Mouse (Mus musculus): ENCODE data around the gene Eml3.
"Not testable (repeated sequence)": the region's sequence is repeated elsewhere in the genome, so short reads cannot be mapped to it uniquely, and the experiment has no call there.

Gene Eml3

GRCm38 (mm10) chr19:8929224-8930088 lies at the start of gene Eml3, which contains the start of gene Rom1:
TSS of gene Eml3 (plus strand) at chr19:8929552.
TSS of gene Rom1 (minus strand) at chr19:8929356.
- DNase-seq (ENCODE audit: low spot score) = no peak

GRCm38 (mm10) chr19:8880311-8881033 lies 48.9 kb upstream of the Eml3 start, which contains the start of gene Uqcc3:
TSS of gene Uqcc3 (minus strand) at chr19:8880923.
- peak; percentile 83 for DNase-seq (ENCODE audit: low spot score)

GRCm38 (mm10) chr19:8881034-8881392 lies 48.3 kb upstream of the Eml3 start:
- no peak for DNase-seq (ENCODE audit: low spot score)

- no peak for DNase-seq (ENCODE audit: low spot score)
Observed at GRCm38 (mm10) chr19:8883616-8884015, 45.7 kb upstream of the Eml3 start, which contains the start of the genes Lbhd1 and Gm49403. TSS of gene Lbhd1 (plus strand) at chr19:8883732. TSS of gene Gm49403 (plus strand) at chr19:8883930.

- no peak for DNase-seq (ENCODE audit: low spot score)
Observed at GRCm38 (mm10) chr19:8886916-8887584, 42.3 kb upstream of the Eml3 start.

- no peak for DNase-seq (ENCODE audit: low spot score)
Observed at GRCm38 (mm10) chr19:8887585-8888463, 41.5 kb upstream of the Eml3 start.

GRCm38 (mm10) chr19:8888511-8889385 lies 40.6 kb upstream of the Eml3 start, which contains the start of the genes 1810009A15Rik and Gm49416:
TSS of gene 1810009A15Rik (plus strand) at chr19:8888853.
TSS of gene Gm49416 (plus strand) at chr19:8888926.
- DNase-seq (ENCODE audit: low spot score) = peak; percentile 89

- peak; percentile 65 for DNase-seq (ENCODE audit: low spot score)
Observed at GRCm38 (mm10) chr19:8892829-8893766, 36.3 kb upstream of the Eml3 start, which contains the start of gene Ints5. TSS of gene Ints5 (plus strand) at chr19:8893005.

GRCm38 (mm10) chr19:8895397-8895960 lies 33.9 kb upstream of the Eml3 start:
- no peak for DNase-seq (ENCODE audit: low spot score)

GRCm38 (mm10) chr19:8896231-8896630 lies 33.1 kb upstream of the Eml3 start:
- not testable (repeated sequence) for DNase-seq (ENCODE audit: low spot score)

- DNase-seq (ENCODE audit: low spot score) = not testable (repeated sequence)
Observed at GRCm38 (mm10) chr19:8897211-8897864, 32.0 kb upstream of the Eml3 start.

- peak; percentile 93 for DNase-seq (ENCODE audit: low spot score)
Observed at GRCm38 (mm10) chr19:8897865-8898495, 31.4 kb upstream of the Eml3 start, which contains the start of gene Ganab. TSS of gene Ganab (plus strand) at chr19:8898071.

- no peak for DNase-seq (ENCODE audit: low spot score)
Observed at GRCm38 (mm10) chr19:8898576-8898975, 30.8 kb upstream of the Eml3 start.

GRCm38 (mm10) chr19:8899079-8899478 lies 30.3 kb upstream of the Eml3 start:
- DNase-seq (ENCODE audit: low spot score) = no peak

- no peak for DNase-seq (ENCODE audit: low spot score)
Observed at GRCm38 (mm10) chr19:8903412-8903811, 25.9 kb upstream of the Eml3 start.

- no peak for DNase-seq (ENCODE audit: low spot score)
Observed at GRCm38 (mm10) chr19:8908531-8908930, 20.8 kb upstream of the Eml3 start.

- DNase-seq (ENCODE audit: low spot score) = no peak
Observed at GRCm38 (mm10) chr19:8911810-8912209, 17.5 kb upstream of the Eml3 start.
